Mouse (Mus musculus) thymus, postnatal 0 days (tissue): Measurements from ENCODE around the gene Il21. TPM values are rescaled to one million over a fixed set of nuclear protein-coding genes. Genes with fewer than 3 reads are reported as not detected.

Experiments used
- DNase-seq: peaks from one replicate; pipeline ENCODE4 v3.0.0-alpha.2; 2015; ENCODE audit warnings: low spot score
- polyA plus RNA-seq: library from polyadenylated mRNA; unstranded; fragments of >200 nt; fragmentation: Nextera tagmentation; extraction: Ambion mirVana; gene quantifications from 2 replicates; pipeline ENCODE4 v1.2.1, GENCODE M21; 2015

Il21 gene
- 0.22 and 0.26 TPM in 2 replicates for polyA plus RNA-seq

GRCm38 (mm10) chr3:37232586-37233222 is at the start of gene Il21:
Il21 (minus strand) TSS chr3:37232636.
- no peak for DNase-seq

GRCm38 (mm10) chr3:37280871-37281270 is 48.4 kb upstream of the Il21 start:
- DNase-seq: no peak

- no peak for DNase-seq
These were observed 47.8 kb upstream of the Il21 start for GRCm38 (mm10) chr3:37280221-37280620.

GRCm38 (mm10) chr3:37274661-37275060 is 42.2 kb upstream of the Il21 start:
- no peak for DNase-seq

- no peak for DNase-seq
These were observed 40.7 kb upstream of the Il21 start for GRCm38 (mm10) chr3:37273092-37273491.

- DNase-seq: peak; percentile 60
These were observed 38.8 kb upstream of the Il21 start for GRCm38 (mm10) chr3:37271209-37271608.

GRCm38 (mm10) chr3:37269926-37270325 is 37.5 kb upstream of the Il21 start:
- no peak for DNase-seq

- no peak for DNase-seq
These were observed 35.9 kb upstream of the Il21 start for GRCm38 (mm10) chr3:37268338-37268737.

- no peak for DNase-seq
These were observed 27.0 kb upstream of the Il21 start for GRCm38 (mm10) chr3:37259331-37259999.

GRCm38 (mm10) chr3:37257776-37258175 is 25.3 kb upstream of the Il21 start:
- DNase-seq: no peak

GRCm38 (mm10) chr3:37250967-37251366 is 18.5 kb upstream of the Il21 start:
- DNase-seq: no peak

GRCm38 (mm10) chr3:37235025-37235424 is 2.6 kb upstream of the Il21 start:
- DNase-seq: no peak

- no peak for DNase-seq
These were observed 1.3 kb downstream of the Il21 start for GRCm38 (mm10) chr3:37231153-37231552.

- no peak for DNase-seq
These were observed 3.2 kb downstream of the Il21 start for GRCm38 (mm10) chr3:37229082-37229829.

- DNase-seq: no peak
These were observed 7.3 kb downstream of the Il21 start for GRCm38 (mm10) chr3:37225124-37225523.

- peak; percentile 21 for DNase-seq
These were observed 13.4 kb downstream of the Il21 start for GRCm38 (mm10) chr3:37219071-37219470.

GRCm38 (mm10) chr3:37205226-37205800 is 27.1 kb downstream of the Il21 start:
- peak; percentile 64 for DNase-seq

- DNase-seq: peak; percentile 36
These were observed 27.9 kb downstream of the Il21 start for GRCm38 (mm10) chr3:37204556-37204955.

- peak; percentile 87 for DNase-seq
These were observed 28.4 kb downstream of the Il21 start for GRCm38 (mm10) chr3:37203984-37204428.

- DNase-seq: no peak
These were observed 29.6 kb downstream of the Il21 start for GRCm38 (mm10) chr3:37202856-37203255.

GRCm38 (mm10) chr3:37201122-37201916 is 31.1 kb downstream of the Il21 start:
- DNase-seq: peak; percentile 5
